Mouse (Mus musculus): Measurements from ENCODE around the gene Plscr2.
"Not testable (repeated sequence)": the region's sequence is repeated elsewhere in the genome, so short reads cannot be mapped to it uniquely, and the experiment has no call there.

Plscr2 gene

GRCm38 (mm10) chr9:92273956-92274762, 1.2 kb upstream of the Plscr2 start:
- no peak for DNase-seq (ENCODE audit: low read depth, low spot score)

GRCm38 (mm10) chr9:92276360-92276759, 958 bp downstream of the Plscr2 start:
- no peak for DNase-seq (ENCODE audit: low read depth, low spot score)

GRCm38 (mm10) chr9:92280048-92280447, 4.6 kb downstream of the Plscr2 start:
- no peak for DNase-seq (ENCODE audit: low read depth, low spot score)

GRCm38 (mm10) chr9:92282563-92283171, 7.3 kb downstream of the Plscr2 start:
- no peak for DNase-seq (ENCODE audit: low read depth, low spot score)

- no peak for DNase-seq (ENCODE audit: low read depth, low spot score)
Observed at GRCm38 (mm10) chr9:92289675-92290074, 14.3 kb downstream of the Plscr2 start.

- DNase-seq (ENCODE audit: low read depth, low spot score), result no peak
Observed at GRCm38 (mm10) chr9:92292169-92292568, 16.8 kb downstream of the Plscr2 start.

GRCm38 (mm10) chr9:92292922-92293321, 17.5 kb downstream of the Plscr2 start:
- DNase-seq (ENCODE audit: low read depth, low spot score), result no peak

- no peak for DNase-seq (ENCODE audit: low read depth, low spot score)
Observed at GRCm38 (mm10) chr9:92293560-92294548, 18.5 kb downstream of the Plscr2 start.

- DNase-seq (ENCODE audit: low read depth, low spot score), result no peak
Observed at GRCm38 (mm10) chr9:92298288-92298687, 22.9 kb downstream of the Plscr2 start.

- DNase-seq (ENCODE audit: low read depth, low spot score), result no peak
Observed at GRCm38 (mm10) chr9:92301213-92301612, 25.8 kb downstream of the Plscr2 start.

- no peak for DNase-seq (ENCODE audit: low read depth, low spot score)
Observed at GRCm38 (mm10) chr9:92305075-92305474, 29.7 kb downstream of the Plscr2 start.

GRCm38 (mm10) chr9:92305620-92306220, 30.3 kb downstream of the Plscr2 start:
- DNase-seq (ENCODE audit: low read depth, low spot score), result no peak

- no peak for DNase-seq (ENCODE audit: low read depth, low spot score)
Observed at GRCm38 (mm10) chr9:92309077-92309476, 33.7 kb downstream of the Plscr2 start, which contains the start of gene 1700057G04Rik. 1700057G04Rik (plus strand) TSS chr9:92309377.

- DNase-seq (ENCODE audit: low read depth, low spot score), result no peak
Observed at GRCm38 (mm10) chr9:92316791-92317190, 41.4 kb downstream of the Plscr2 start.

- not testable (repeated sequence) for DNase-seq (ENCODE audit: low read depth, low spot score)
Observed at GRCm38 (mm10) chr9:92325936-92326335, 50.5 kb downstream of the Plscr2 start.

- DNase-seq (ENCODE audit: low read depth, low spot score), result no peak
Observed at GRCm38 (mm10) chr9:92326813-92327212, 51.4 kb downstream of the Plscr2 start.

GRCm38 (mm10) chr9:92331383-92331782, 56.0 kb downstream of the Plscr2 start:
- no peak for DNase-seq (ENCODE audit: low read depth, low spot score)

- no peak for DNase-seq (ENCODE audit: low read depth, low spot score)
Observed at GRCm38 (mm10) chr9:92334845-92335244, 59.4 kb downstream of the Plscr2 start.

- no peak for DNase-seq (ENCODE audit: low read depth, low spot score)
Observed at GRCm38 (mm10) chr9:92335277-92335818, 59.9 kb downstream of the Plscr2 start.

- no peak for DNase-seq (ENCODE audit: low read depth, low spot score)
Observed at GRCm38 (mm10) chr9:92337063-92337462, 61.7 kb downstream of the Plscr2 start.

GRCm38 (mm10) chr9:92337661-92338060, 62.3 kb downstream of the Plscr2 start:
- no peak for DNase-seq (ENCODE audit: low read depth, low spot score)
